9 mouse cellular contexts compared by ENCODE assay signal in the genomic region with DNA sequence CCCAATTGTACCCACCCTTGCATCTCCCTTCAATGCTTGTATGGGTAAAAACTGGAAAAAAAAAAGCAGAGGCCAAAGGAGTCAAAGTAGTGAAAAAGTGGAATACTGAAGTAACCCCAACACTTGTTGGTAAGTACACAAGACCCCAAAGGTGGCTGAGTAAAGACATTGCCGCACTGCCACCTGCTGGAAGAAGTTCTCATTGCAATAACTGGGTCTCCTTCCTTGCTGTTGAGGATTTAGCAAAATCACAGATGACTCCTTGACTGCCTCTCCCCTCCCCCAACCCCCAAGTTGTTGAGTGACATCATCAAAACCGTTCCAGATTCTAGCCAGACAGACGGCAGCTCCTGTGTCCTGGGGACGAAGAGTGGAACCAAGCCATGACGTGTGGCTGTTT.
DNase-seq lines count a peak whose midpoint lies in the region; ATAC-seq and TF ChIP-seq lines count a peak whose summit lies in the region.
"Had no signal": no experiment of that assay in that cellular context is flagged by ENCODE, and none has a peak within 500 bp of the region (broad histone marks: within the 10 kb centered on the region; RNA-seq: fewer than 3 reads in every experiment).

No protein-coding gene starts in this region.

- H3K4me3 ChIP-seq in intestine, postnatal 0 days (ENCODE audit: low read depth, low read length), result no peak overlapping the region
- H3K4me3 ChIP-seq in intestine, embryonic 16.5 days (ENCODE audit: low read length), result no peak overlapping the region
- H3K4me3 ChIP-seq in embryonic facial prominence, embryonic 11.5 days (ENCODE audit: low read depth, low read length), result no peak overlapping the region
- H3K4me3 ChIP-seq: midbrain, embryonic 12.5 days had no signal

- H3K4me1 ChIP-seq in intestine, postnatal 0 days (replicated peaks; ENCODE audit: control insufficient read depth, insufficient read depth, low read length), result no peaks in the 10 kb centered on the region
- H3K4me1 ChIP-seq in intestine, embryonic 16.5 days (ENCODE audit: control insufficient read depth, insufficient read depth, low read length), result no peaks in the 10 kb centered on the region
- no peaks in the 10 kb centered on the region for H3K4me1 ChIP-seq in embryonic facial prominence, embryonic 11.5 days (ENCODE audit: control insufficient read depth, insufficient read depth, low read length)

- peak; percentile 55 for DNase-seq in ES-CJ7 (ENCODE audit: low read depth, low spot score)
- DNase-seq in adrenal gland, postnatal 25 days, result peak; percentile 45
- DNase-seq in embryonic facial prominence, embryonic 11.5 days (ENCODE audit: low spot score), result peak; percentile 87
- DNase-seq in left cerebral cortex, adult 11 months (ENCODE audit: low spot score), result peak; percentile 45
- peak; percentile 67 for DNase-seq in naive thymus-derived CD4-positive, alpha-beta T cell, adult 2 months (ENCODE audit: low read depth)
- peak; percentile 26 to 30 for DNase-seq in urinary bladder, postnatal 36 days (ENCODE audit: low spot score in 2 of 2)

- ATAC-seq in intestine, postnatal 0 days, result no peak
- ATAC-seq in intestine, embryonic 16.5 days, result no peak
- no peak for ATAC-seq in embryonic facial prominence, embryonic 11.5 days (replicated peaks; ENCODE audit: insufficient number of reproducible peaks, low FRiP score, low TSS enrichment, low read depth)

- H3K9me3 ChIP-seq in intestine, postnatal 0 days (ENCODE audit: control insufficient read depth), result no peaks in the 10 kb centered on the region
- no peaks in the 10 kb centered on the region for H3K9me3 ChIP-seq in intestine, embryonic 16.5 days (ENCODE audit: control insufficient read depth, low read length)
- H3K9me3 ChIP-seq in embryonic facial prominence, embryonic 11.5 days (replicated peaks; ENCODE audit: control insufficient read depth, low read length), result no peaks in the 10 kb centered on the region
- H3K9me3 ChIP-seq: midbrain, embryonic 12.5 days had no signal

- no peak overlapping the region for H3K4me2 ChIP-seq in intestine, postnatal 0 days (replicated peaks; ENCODE audit: low read depth)
- H3K4me2 ChIP-seq in intestine, embryonic 16.5 days (ENCODE audit: low read depth, low read length), result no peak overlapping the region
- H3K4me2 ChIP-seq in embryonic facial prominence, embryonic 11.5 days (ENCODE audit: low read depth, low read length), result no peak overlapping the region
- H3K4me2 ChIP-seq: midbrain, embryonic 12.5 days had no signal

- no peaks in the 10 kb centered on the region for H3K27me3 ChIP-seq in intestine, postnatal 0 days (replicated peaks; ENCODE audit: control insufficient read depth, insufficient read depth, low read length)
- H3K27me3 ChIP-seq in intestine, embryonic 16.5 days (replicated peaks; ENCODE audit: control insufficient read depth, insufficient read depth, low read length), result no peaks in the 10 kb centered on the region
- no peaks in the 10 kb centered on the region for H3K27me3 ChIP-seq in embryonic facial prominence, embryonic 11.5 days (ENCODE audit: control insufficient read depth, insufficient read depth, low read length)
- H3K27me3 ChIP-seq: midbrain, embryonic 12.5 days had no signal

- H3K27ac ChIP-seq in intestine, postnatal 0 days (ENCODE audit: low read depth, low read length), result no peak overlapping the region
- H3K27ac ChIP-seq in intestine, embryonic 16.5 days (ENCODE audit: low read length), result no peak overlapping the region
- H3K27ac ChIP-seq in embryonic facial prominence, embryonic 11.5 days (replicated peaks; ENCODE audit: low read depth, low read length), result no peak overlapping the region
- H3K27ac ChIP-seq: midbrain, embryonic 12.5 days had no signal

- peak; percentile 81 for TF ChIP-seq CTCF in intestine, postnatal 0 days (IDR thresholded peaks at IDR 0.05; ENCODE audit: low read depth)

- H3K9ac ChIP-seq in intestine, postnatal 0 days (ENCODE audit: low read depth, low read length), result no peak overlapping the region
- no peak overlapping the region for H3K9ac ChIP-seq in intestine, embryonic 16.5 days (ENCODE audit: low read depth, low read length)
- no peak overlapping the region for H3K9ac ChIP-seq in embryonic facial prominence, embryonic 11.5 days (replicated peaks; ENCODE audit: low read length)
- H3K9ac ChIP-seq: midbrain, embryonic 12.5 days had no signal

- H3K36me3 ChIP-seq in intestine, postnatal 0 days (ENCODE audit: control insufficient read depth, insufficient read depth), result no peaks in the 10 kb centered on the region
- no peaks in the 10 kb centered on the region for H3K36me3 ChIP-seq in intestine, embryonic 16.5 days (ENCODE audit: control insufficient read depth, insufficient read depth, low read length)
- no peaks in the 10 kb centered on the region for H3K36me3 ChIP-seq in embryonic facial prominence, embryonic 11.5 days (replicated peaks; ENCODE audit: control insufficient read depth, insufficient read depth, low read depth, low read length)
- H3K36me3 ChIP-seq: midbrain, embryonic 12.5 days had no signal

- 48% methylated on average over 5 of the region's 5 CpGs for WGBS in intestine, postnatal 0 days
- WGBS in intestine, embryonic 16.5 days, result 42% methylated on average over 5 of the region's 5 CpGs
- 29% methylated on average over 5 of the region's 5 CpGs for WGBS in embryonic facial prominence, embryonic 11.5 days

Comparison
In these comparisons a context has a peak if more than half of its experiments do, and no peak if none do; other contexts are left out.
1. DNase-seq: peak in every context shown above with its lines; median percentile 87 in embryonic facial prominence, embryonic 11.5 days; 67 in naive thymus-derived CD4-positive, alpha-beta T cell, adult 2 months; 55 in ES-CJ7; 45 in adrenal gland, postnatal 25 days; 45 in left cerebral cortex, adult 11 months; 28 in urinary bladder, postnatal 36 days.